Mouse (Mus musculus): ENCODE measurements around the gene Sec31b. TPM values are rescaled to one million over a fixed set of nuclear protein-coding genes. Genes with fewer than 3 reads are reported as not detected.

Gene Sec31b
- total and polyA plus RNA-seq, 3 experiments = 0.12 to 1.2 TPM; not detected in 1

- TF ChIP-seq MYC (IDR thresholded peaks at IDR 0.05; ENCODE audit: low read depth, low read length) (no peak), ELF1 (IDR thresholded peaks at IDR 0.05; ENCODE audit: low read depth, low read length) (no peak), MAX (IDR thresholded peaks at IDR 0.05; ENCODE audit: low read length) (no peak), SMC3 (IDR thresholded peaks at IDR 0.05; ENCODE audit: low read depth, low read length) (no peak), MEF2A (IDR thresholded peaks at IDR 0.05; ENCODE audit: extremely low read depth, insufficient replicate concordance, low read depth, low read length, poor library complexity, severe bottlenecking) (no peak), NELFE (IDR thresholded peaks at IDR 0.05; ENCODE audit: low read depth, low read length) (no peak), GATA1 (IDR thresholded peaks at IDR 0.05; ENCODE audit: low read depth, low read length) (no peak), POLR2AphosphoS5 (IDR thresholded peaks at IDR 0.05; ENCODE audit: borderline replicate concordance, low read depth, low read length) (no peak), MXI1 (IDR thresholded peaks at IDR 0.05; ENCODE audit: low read depth, low read length) (no peak), POLR2AphosphoS2 (IDR thresholded peaks at IDR 0.05; ENCODE audit: low read length) (no peak), NRF1 (IDR thresholded peaks at IDR 0.05; ENCODE audit: insufficient read depth, low read depth, low read length, poor library complexity, severe bottlenecking) (no peak), UBTF (IDR thresholded peaks at IDR 0.05; ENCODE audit: borderline replicate concordance, insufficient read depth, low read depth, low read length) (no peak), MYB (IDR thresholded peaks at IDR 0.05; ENCODE audit: low read depth, low read length) (no peak)
- H3K9me3 ChIP-seq (replicated peaks; ENCODE audit: insufficient read depth, low read length) = no peaks in the 10 kb centered on the region
- H3K36me3 ChIP-seq (ENCODE audit: control insufficient read depth in 1 of 2, insufficient read depth in 2 of 2, low read length in 2 of 2) = no peaks in the 10 kb centered on the region
- H3K4me3 ChIP-seq (ENCODE audit: control insufficient read depth in 1 of 2, insufficient read depth in 1 of 2, low read depth in 2 of 2, low read length in 2 of 2) = no peak overlapping the region
- H3K27ac ChIP-seq (ENCODE audit: control insufficient read depth, low read depth, low read length) = no peak overlapping the region
- H3K9ac ChIP-seq (ENCODE audit: control insufficient read depth, low read depth, low read length, poor library complexity, severe bottlenecking) = no peak overlapping the region
- H3K4me1 ChIP-seq (ENCODE audit: control insufficient read depth in 1 of 2, insufficient read depth in 2 of 2, low read length in 2 of 2) = no peaks in the 10 kb centered on the region
- DNase-seq (ENCODE audit: low read depth, low spot score) = no peak
- H3K27me3 ChIP-seq (ENCODE audit: control insufficient read depth in 1 of 2, insufficient read depth in 2 of 2, low read length in 2 of 2) = no peaks in the 10 kb centered on the region
- no peaks in the 10 kb centered on the region for H3K79me2 ChIP-seq (ENCODE audit: control insufficient read depth, insufficient read depth, low read length, poor library complexity)
Measured at GRCm38 (mm10) chr19:44525551-44526205, 20.0 kb downstream of the Sec31b start.

- TF ChIP-seq CTCF (IDR thresholded peaks at IDR 0.05 in 2 of 3, conservative IDR thresholded peaks at IDR 0.05 in 1 of 3; ENCODE audit: control insufficient read depth in 1 of 3, insufficient read depth in 1 of 3, low read depth in 2 of 3, low read length in 3 of 3, poor library complexity in 1 of 3, severe bottlenecking in 1 of 3) (peak in 2 of 3 experiments; percentile 32 to 38; a peak in 4 of 6 replicates), CHD1 (IDR thresholded peaks at IDR 0.05; ENCODE audit: low read depth, low read length) (no peak), POLR2AphosphoS5 (IDR thresholded peaks at IDR 0.05; ENCODE audit: borderline replicate concordance, low read depth, low read length) (no peak), ETS1 (IDR thresholded peaks at IDR 0.05; ENCODE audit: low read depth, low read length) (no peak), MYC (IDR thresholded peaks at IDR 0.05; ENCODE audit: low read depth, low read length) (no peak), SMC3 (IDR thresholded peaks at IDR 0.05; ENCODE audit: low read depth, low read length) (no peak), E2F4 (IDR thresholded peaks at IDR 0.05; ENCODE audit: borderline replicate concordance, low read depth, low read length) (no peak)
- Histone ChIP-seq H3K4me1 (ENCODE audit: control insufficient read depth in 1 of 2, insufficient read depth in 2 of 2, low read length in 2 of 2) (no peaks in the 10 kb centered on the region), H3K79me2 (ENCODE audit: control insufficient read depth, insufficient read depth, low read length, poor library complexity) (no peaks in the 10 kb centered on the region), H3K9me3 (replicated peaks; ENCODE audit: insufficient read depth, low read length) (no peaks in the 10 kb centered on the region), H3K9ac (ENCODE audit: control insufficient read depth, low read depth, low read length, poor library complexity, severe bottlenecking) (no peak overlapping the region), H3K27me3 (ENCODE audit: control insufficient read depth in 1 of 2, insufficient read depth in 2 of 2, low read length in 2 of 2) (no peaks in the 10 kb centered on the region; a peak in 1 of 4 replicates), H3K36me3 (ENCODE audit: control insufficient read depth in 1 of 2, insufficient read depth in 2 of 2, low read length in 2 of 2) (no peaks in the 10 kb centered on the region), H3K27ac (ENCODE audit: control insufficient read depth, low read depth, low read length) (no peak overlapping the region), H3K4me3 (ENCODE audit: control insufficient read depth in 1 of 2, insufficient read depth in 1 of 2, low read depth in 2 of 2, low read length in 2 of 2) (no peak overlapping the region)
- no peak for DNase-seq (ENCODE audit: low read depth, low spot score)
Measured at GRCm38 (mm10) chr19:44519152-44519551, 26.5 kb downstream of the Sec31b start.

All from MEL (cell line).